Mouse (Mus musculus): Measurements from ENCODE around the gene Pitpnm1.

The Pitpnm1 gene

DNA sequence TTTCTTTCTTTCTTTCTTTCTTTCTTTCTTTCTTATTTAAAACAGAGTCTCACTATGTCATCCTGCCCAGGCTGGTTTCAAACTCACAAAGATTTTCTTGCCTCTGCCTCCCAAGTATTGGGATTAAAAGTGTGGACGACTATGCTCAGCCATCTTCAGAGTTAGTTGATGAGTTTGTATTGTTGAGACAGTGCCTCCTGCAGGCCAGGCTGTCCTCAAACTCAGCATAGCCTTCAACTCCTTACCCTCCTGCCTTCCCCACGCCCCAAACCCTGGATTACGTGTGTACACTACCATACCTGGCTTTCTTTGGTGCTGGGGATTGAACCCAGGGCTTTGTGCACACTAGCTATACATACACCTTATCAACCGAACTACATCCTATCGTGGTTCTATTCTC, 36.7 kb downstream of the Pitpnm1 start:
- in situ Hi-C loops (cut with MboI; ENCODE audit: low sequenced_read_pairs) = no loop called here

DNA sequence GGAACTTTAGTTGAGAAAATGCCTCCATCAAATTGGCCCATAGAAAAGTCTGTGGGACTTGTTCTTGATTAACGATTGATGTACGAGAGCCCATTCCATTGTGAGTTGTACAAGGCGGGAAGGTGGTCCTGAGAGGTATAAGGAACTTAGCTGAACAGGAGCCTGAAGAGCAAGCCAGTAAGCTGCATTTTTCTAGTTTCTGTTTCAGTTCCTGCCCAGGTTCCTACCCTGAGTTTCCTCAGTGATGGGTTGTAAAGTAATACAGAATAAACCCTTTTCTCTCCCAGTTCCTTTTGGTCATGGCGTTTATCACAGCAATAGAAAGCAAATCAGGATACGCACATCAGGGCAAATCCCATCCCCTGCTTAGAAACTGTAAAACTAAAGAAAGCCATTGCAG, 38.1 kb downstream of the Pitpnm1 start:
- in situ Hi-C loops (cut with MboI; ENCODE audit: low sequenced_read_pairs) = no loop called here

DNA sequence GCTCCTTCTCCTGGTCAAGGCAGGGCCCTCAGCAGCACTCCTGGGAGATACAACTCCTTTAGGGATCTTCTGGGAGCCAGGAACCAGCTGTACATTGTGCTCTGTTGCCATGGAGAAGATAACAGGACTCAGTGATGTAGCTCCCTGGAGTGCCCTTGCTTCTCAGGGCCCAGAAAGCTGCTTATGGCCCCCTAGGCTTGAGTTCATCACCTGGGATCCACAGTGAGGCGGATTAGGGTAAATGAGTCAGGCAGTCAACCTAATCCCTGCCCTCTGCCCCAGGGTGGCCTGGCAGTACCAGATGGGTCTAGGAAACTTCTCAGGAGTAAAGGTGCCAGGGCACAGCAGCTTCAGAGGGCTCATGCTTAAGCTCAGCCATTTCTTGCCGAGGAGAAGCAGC, 39.6 kb downstream of the Pitpnm1 start, which contains the start of gene Gpr152:
Gene Gpr152, plus strand, starts transcription at position 342 of the 400 bp plus-strand sequence.
- in situ Hi-C loops (cut with MboI; ENCODE audit: low sequenced_read_pairs) = no loop called here

DNA sequence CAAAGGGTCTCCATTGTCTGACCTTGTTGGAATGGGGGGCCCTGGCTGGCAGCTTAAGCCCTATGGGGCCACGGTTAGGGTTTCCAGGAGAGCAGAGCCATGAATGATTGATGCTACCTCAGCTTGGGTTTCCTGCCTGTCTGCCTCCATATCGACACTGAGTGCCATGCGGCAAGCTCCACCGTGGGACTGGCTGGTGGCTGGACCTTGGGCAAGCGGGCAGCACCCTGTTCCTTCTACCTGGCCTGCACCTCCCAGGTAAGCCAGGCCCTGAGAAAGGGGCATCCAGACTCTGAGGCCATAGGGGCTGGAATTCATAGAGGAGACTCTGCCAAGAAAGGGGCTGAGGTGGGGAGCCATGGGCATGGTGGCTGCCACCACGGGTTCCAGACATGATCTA, 40.3 kb downstream of the Pitpnm1 start:
- in situ Hi-C loops (cut with MboI; ENCODE audit: low sequenced_read_pairs) = no loop called here

DNA sequence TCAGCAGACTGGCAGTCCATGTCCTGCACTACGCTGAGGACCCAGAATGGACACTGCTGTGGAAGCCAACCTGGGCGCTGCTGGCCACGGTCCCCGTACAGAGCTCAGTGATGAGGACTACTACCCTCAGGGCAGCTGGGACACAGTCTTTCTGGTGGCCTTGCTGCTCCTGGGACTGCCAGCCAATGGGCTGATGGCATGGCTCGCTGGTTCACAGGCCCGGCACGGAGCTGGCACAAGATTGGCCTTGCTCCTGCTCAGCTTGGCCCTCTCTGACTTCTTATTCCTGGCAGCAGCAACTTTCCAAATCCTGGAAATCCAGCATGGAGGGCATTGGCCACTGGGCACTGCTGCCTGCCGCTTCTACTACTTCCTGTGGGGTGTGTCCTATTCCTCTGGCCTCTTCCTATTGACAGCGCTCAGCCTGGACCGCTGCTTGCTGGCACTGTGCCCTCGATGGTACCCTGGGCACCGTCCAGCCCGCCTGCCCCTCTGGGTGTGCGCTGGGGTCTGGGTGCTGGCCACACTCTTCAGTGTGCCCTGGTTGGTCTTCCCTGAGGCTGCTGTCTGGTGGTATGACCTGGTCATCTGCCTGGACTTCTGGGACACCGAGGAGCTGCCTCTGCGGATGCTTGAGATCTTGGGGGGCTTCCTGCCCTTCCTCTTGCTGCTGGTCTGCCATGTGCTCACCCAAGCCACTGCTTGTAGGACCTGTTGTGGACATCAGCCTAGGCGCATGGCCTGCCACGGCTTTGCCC, 42.8 kb downstream of the Pitpnm1 start:
- in situ Hi-C loops (cut with MboI; ENCODE audit: low sequenced_read_pairs) = no loop called here

DNA sequence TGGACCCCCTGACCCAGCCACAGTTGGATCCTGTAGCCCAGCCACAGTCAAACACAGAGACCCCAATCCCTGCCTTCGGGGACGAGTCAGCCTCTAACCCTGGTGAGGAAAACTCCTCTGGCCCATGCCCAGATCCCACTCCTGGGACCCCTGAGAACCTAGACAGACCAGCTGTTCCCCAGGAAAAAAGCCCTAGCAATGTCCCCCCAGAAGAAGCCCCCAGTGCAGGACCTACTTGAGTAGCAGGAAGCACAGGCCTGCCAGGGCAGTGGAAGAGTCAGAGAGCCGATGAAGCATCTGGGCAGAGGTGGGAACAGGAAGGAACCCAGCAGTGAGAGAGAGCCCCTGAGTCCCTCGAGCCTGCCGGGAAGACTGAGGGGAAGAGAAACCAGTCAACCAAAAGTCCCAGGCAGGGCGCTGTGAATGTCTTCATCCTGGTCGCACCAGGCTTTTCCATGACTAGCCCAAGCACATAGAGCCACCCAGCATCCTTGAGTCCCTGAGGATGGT, 44.0 kb downstream of the Pitpnm1 start, which contains the start of gene Cabp4:
Gene Cabp4, minus strand, starts transcription at position 275 of the 510 bp plus-strand sequence.
- in situ Hi-C loops (cut with MboI; ENCODE audit: low sequenced_read_pairs) = no loop called here

DNA sequence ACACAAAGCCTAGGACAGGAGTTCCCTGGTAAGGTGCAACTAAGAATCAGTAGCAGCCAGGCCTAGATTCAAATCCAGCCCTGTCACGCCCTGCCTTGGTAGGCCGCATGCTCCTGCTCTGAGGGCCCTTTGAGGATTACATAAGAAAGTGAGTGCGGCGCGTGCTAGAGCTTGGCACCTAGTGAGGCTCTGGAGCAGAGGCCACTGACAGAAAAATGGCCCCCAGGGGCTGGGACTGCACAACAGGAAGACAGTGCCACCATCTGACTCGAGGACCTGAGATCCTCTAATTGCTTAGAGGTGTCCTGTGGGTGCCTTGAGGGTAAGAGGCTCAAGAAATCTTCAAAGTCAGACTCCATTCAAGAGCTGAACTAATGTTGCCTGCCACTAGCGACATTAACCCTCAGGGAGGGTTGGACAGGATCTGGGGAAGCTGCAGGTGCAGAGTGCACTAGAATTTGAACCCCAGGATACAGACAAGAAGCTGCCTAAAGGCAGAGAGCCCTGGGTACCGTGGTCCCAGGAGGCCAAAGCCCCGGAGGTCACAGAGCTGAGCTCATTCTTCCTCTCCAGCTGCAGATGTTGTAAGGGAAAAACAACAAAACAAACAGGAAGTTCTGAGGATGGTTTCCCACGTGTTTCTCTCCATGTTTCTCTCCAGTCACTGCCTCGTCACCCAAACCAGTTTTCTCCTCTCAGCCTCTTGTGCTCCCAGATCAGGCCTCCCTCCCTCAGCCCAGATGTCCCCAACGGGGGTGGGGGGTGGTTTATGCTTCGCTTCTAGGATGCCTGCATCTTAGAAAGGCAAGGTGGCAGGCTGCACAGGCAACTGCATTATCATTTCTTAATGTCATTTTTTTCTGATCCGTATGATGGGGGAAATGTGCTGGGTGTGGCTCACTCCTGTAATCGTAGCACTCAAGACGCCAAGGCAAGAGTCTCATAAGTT, 45.0 kb downstream of the Pitpnm1 start:
- in situ Hi-C loops (cut with MboI; ENCODE audit: low sequenced_read_pairs) = no loop called here

DNA sequence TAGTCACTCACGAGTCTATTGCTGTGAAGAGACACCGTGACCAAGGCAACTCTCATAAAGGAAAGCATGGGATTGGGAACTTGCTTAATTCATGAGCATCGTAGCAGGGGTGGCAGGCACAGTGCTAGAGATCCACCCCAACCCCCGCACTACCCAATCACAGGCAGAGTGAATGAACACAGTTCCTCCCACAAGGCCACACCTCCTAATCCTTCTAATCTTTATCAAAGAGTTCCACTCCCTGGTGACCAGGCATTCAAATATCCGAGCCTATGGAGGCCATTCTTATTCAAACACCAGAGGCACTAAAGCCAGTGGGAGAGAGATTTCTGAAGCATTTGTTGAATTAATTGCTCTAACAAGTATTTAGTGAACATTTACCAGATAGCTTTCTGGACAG, 46.1 kb downstream of the Pitpnm1 start:
- in situ Hi-C loops (cut with MboI; ENCODE audit: low sequenced_read_pairs) = no loop called here

DNA sequence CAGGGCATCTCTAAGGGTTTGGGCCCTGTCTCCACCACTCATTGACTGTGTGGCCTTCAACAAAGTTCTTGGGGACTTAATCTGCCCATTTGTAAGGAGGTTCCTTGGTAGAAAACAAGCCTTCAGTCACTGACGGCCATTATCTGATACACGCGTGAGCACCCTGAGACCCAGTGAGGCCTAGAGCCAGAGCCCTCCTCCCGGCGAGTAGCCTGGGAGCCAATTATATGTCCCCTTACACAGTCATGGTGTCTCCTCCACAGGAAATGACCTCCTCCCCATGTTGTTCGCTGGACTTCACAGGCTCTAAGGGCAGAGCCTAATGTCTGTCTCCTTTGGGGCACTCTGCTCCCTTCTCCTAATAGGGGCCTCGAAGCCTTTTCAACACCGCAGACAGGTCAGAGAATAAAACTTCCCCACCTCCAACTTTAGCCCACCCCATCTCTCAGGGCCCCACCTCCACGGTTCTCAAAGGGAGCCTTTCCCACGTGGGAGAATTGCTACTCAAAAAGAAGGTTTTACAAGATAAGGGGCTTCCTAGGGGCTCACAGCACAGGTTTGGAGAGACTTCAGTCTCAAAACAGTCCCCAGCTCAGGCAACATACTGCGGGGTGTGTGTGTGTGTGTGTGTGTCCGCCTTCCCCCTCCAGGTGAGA, 46.7 kb downstream of the Pitpnm1 start:
- in situ Hi-C loops (cut with MboI; ENCODE audit: low sequenced_read_pairs) = no loop called here

DNA sequence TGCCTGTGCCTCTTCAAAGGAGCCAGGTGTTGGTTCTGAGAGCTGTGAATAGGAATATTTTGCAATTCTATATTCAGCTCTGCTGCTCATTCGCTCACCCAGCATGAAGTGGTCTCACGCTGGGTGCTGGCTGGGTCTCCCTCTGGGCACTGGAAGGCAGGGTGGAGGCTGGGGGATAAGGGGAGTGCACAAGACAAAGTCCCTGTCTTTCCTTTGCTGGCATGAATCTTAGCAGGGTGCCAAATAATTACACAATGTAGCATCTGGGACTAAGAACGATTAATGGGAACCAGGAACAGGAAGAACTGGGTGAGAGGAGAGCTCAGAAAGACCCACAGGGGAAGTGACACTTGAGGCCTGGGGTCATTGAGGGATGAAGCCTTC, 47.2 kb downstream of the Pitpnm1 start:
- in situ Hi-C loops (cut with MboI; ENCODE audit: low sequenced_read_pairs) = no loop called here

DNA sequence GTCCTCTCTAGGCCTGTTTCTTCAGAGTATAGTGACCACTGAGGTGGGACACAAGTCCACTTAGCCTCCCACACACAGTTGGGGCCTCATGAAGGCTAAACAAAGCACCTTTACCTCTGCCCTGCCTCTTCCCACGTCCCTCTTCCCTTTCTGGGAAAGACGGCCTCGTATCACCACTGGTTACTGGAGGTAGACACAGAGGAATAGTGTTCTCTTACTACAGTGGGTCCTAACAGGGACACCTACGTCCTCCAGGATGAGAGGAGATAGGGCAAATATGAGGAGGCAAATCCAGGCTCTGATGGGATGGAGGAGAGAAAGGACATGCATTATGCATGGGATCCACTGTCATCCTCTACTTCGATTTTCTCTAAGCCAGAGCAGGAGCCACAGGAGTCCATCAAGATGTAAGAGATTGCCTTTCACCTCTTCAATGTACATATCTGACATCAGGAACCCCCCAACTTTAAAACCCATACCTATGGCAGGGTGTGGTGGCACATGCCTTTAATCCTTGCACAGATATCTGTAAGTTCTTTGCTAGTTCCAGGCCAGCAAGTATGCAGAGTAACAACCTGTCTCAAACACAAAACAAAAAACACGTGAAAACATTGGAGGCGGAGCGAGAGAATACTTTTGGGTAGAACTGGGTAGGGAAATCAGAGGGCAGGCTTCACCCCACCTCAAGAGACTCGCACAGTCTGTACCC, 48.1 kb downstream of the Pitpnm1 start:
- in situ Hi-C loops (cut with MboI; ENCODE audit: low sequenced_read_pairs) = no loop called here

DNA sequence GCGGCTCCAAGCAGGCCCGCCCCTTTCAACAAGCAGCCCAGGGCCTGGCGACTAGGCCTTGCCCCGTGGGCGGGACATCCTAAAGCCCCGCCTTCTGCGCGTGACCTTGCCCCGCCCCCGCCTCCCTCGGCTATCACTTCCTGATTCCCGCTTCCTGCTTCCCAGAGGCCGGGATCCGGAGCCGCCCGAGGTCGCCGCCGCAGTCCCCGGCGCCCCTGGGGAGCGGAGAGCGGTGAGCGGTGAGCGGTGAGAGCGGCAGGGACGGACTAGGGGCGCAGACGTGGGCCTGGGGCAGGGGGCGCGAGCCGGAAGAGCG, 48.7 kb downstream of the Pitpnm1 start, which contains the start of gene Coro1b:
Gene Coro1b, plus strand, starts transcription at position 129 of the 316 bp plus-strand sequence.
- in situ Hi-C loops (cut with MboI; ENCODE audit: low sequenced_read_pairs) = no loop called here

DNA sequence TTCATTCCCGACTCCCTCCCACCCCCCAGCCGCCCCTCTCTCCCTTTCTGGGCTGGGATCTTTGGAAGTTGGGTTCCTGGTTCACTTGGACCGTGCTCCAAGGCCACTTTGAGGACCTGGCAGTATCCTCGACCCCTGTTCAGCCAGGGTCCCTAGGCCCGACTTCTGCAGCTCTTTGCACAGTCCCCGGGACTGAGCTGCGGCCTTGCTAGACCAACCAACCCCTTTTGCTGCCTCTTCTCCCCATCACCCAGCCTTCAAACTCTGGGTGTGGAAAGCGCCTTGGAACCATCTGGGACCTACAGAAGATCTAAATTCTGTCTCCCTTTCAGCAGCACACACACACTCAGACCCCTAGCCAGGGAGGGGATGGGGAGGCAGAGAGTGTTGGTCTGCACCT, 49.0 kb downstream of the Pitpnm1 start:
- in situ Hi-C loops (cut with MboI; ENCODE audit: low sequenced_read_pairs) = no loop called here

DNA sequence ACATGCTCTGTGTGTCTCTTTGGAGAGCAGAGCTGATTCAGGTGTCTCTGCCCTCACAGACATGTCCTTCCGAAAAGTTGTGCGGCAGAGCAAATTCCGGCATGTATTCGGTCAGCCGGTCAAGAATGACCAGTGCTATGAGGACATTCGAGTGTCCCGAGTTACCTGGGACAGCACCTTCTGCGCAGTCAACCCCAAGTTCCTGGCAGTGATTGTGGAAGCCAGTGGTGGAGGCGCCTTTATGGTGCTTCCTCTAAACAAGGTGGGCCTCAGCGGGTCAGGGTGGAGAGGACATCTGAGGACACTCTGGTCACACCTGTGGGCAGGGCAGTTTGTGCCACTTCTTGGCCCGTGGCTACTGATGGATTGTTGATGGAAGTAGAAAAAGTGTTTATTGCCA, 49.5 kb downstream of the Pitpnm1 start:
- in situ Hi-C loops (cut with MboI; ENCODE audit: low sequenced_read_pairs) = no loop called here

DNA sequence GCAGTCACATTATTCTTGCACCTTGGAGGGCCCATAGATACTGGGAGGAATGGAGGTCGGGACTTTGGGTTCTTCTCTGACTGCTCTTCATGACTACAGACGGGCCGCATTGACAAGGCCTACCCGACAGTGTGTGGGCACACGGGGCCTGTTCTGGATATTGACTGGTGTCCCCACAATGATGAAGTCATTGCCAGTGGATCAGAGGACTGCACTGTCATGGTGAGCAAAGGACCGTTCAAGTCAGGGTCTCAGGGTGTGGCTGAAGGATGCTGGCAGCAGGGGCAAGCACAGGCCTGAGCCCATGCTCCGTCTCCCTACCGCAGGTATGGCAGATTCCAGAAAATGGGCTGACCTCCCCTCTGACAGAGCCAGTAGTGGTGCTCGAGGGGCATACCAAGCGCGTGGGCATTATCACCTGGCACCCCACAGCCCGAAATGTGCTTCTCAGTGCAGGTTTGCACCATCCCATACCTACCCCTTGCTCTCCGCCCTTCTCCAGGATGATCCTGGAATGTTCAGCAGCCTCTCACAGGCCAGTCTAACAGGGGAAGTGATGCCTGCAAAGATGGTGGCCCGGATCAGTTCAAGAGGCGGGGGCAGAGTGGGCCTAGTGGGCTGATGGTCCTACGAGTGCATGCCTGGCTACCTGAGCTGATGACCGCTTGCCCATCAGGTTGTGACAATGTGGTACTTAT, 50.1 kb downstream of the Pitpnm1 start:
- in situ Hi-C loops (cut with MboI; ENCODE audit: low sequenced_read_pairs) = no loop called here

DNA sequence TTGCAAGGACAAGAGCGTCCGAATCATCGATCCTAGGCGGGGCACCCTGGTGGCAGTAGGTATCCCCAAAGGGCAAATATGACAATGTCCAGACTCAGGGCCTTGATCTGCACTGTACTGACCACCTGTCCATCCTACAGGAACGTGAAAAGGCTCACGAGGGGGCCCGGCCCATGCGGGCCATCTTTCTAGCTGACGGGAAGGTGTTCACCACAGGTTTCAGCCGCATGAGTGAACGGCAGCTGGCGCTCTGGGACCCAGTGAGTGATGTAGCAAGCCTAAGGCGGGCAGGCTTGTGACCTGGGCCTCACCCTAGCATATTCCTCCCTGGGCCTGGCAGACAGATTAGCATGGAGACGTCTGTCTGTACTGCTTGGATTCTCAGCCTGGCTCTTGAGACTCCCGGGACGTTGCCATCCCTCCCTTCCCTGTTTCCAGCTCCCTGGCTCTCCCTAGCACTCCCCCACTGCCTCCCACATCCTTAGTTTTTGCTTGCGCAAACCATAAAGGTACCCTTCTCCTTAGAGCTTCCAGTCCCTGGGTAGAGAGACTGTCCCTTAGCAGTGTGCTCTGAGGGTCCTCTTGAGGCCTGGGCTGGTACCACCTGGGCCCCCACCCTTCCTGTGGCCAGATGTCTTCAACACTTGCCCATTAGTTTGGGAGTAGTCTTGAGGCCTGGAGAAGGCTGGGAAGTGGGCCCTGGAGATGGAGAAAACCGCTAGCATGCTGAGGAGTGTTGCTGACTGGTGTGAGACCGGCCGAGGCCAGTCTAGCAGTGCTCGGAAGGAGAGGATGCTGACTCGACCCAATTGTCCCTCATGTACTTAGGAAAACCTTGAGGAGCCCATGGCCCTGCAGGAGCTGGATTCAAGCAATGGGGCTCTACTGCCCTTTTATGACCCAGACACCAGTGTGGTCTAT, 51.0 kb downstream of the Pitpnm1 start:
- in situ Hi-C loops (cut with MboI; ENCODE audit: low sequenced_read_pairs) = no loop called here

DNA sequence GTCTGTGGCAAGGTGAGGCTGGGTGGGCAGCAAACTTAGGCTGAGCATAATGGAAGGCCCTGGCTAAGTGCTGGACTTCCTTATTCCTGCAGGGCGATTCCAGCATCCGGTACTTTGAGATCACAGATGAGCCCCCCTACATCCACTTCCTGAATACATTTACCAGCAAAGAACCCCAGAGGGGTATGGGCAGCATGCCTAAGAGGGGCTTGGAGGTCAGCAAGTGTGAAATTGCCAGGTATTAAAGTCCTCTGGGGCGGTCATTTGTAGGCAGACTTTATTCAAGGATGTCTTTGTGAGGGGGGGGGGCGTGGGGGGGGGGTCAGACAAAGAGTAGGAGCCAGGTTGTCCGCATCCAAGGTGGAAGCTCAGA, 51.7 kb downstream of the Pitpnm1 start:
- in situ Hi-C loops (cut with MboI; ENCODE audit: low sequenced_read_pairs) = no loop called here

DNA sequence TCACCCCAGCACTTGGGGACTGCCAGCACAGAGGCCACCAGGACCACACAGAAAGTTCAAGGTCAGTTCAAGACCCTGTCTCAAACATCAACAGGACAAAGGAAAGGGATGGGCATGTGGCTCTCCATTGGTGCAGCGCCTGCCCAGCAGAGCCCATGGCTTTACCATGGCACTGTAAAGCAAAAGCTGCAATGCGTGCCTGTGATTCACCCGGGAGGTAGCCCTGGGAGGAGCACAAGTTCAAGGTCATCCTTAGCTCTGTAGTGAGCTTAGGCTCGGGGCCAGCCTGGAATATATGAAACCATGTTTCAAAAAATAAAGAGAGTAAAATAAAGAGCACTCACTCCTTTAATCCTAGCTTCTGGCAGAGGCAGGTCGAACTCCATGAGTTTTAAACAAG, 52.1 kb downstream of the Pitpnm1 start:
- in situ Hi-C loops (cut with MboI; ENCODE audit: low sequenced_read_pairs) = no loop called here

Measured in CH12F3 (cell line).